Mouse (Mus musculus): ENCODE data around the gene Mgat4b.

Gene Mgat4b

DNA sequence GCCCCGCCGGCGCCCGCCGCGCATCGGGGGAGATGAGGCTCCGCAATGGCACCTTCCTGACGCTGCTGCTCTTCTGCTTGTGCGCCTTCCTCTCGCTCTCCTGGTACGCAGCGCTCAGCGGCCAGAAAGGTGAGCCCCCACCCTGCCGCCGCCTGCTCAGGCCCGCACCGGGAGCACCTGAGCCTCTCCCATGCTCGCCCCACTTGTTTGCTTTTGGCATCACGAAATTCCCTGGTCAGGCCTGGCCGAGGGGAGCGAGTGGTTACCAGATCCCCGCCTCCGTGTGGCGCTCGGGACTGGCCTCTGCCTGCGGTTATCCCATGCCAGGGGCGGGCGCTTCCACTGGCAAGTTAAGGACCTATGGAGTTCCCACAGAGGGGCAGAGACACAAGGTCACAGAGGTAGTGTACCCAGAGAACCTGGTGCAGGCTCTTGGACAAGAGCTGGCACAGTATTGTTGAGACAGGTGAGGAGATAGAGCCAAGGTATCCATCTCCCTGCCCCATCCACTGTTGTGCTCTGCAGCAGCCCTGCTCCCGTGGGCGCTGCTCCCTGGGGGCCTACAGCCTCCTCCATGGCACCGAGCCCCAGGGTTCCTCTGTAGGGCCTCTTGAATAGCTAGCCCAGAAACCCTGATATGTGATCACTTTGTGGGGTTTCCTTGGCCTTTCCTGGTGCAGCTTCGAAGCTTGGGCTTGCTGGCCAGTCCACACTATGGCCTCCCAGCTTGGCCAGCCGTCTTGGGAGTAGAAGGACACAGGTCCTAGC lies 15.1 kb downstream of the Mgat4b start:
- DNase-seq (ENCODE audit: low spot score in 2 of 2) = no peak

DNA sequence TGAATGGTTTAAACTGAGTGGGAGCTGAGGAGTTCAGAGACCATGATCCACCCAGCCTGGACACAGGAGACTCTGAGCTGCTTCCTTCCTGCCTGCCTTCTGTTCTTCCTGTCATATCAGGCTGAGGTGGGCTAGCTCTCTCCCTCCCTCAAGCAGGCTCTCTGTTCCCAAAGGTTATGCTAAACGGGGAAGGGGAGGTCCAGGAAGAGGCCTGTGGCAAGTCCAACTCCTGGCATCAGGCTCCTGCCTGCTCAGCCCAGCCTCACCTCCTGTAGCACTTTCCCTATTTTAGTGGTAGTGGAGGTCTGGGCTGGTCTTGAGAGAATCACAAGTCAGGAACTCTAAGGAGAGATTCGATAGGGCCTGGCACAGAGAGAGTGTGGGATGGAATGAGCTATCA lies 15.7 kb downstream of the Mgat4b start:
- DNase-seq (ENCODE audit: low spot score in 2 of 2) = no peak

- DNase-seq (ENCODE audit: low spot score in 2 of 2) = no peak
These were observed 16.5 kb downstream of the Mgat4b start for GRCm38 (mm10) chr11:50227226-50227625.

DNA sequence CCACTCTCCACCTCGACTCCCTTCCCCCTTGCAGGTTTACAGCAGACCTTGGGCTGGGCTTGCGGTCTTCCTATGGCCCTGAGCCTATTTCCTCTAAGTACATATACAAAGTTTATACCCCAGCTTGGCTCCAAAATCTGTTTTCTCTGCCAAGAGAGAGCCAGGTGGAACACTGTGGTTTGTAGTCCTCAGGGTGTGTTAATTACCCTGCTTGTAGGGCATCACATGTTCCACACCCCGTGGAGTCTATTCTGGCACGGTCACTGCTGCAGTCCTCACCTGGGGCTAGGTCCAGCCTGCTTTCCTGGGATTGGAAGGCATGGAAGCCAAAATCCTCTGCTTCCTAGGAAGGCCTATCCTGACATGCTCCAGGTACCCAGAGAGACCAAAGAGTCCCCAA lies 17.0 kb downstream of the Mgat4b start:
- no peak for DNase-seq (ENCODE audit: low spot score in 2 of 2)

GRCm38 (mm10) chr11:50228772-50229171 lies 18.1 kb downstream of the Mgat4b start:
- DNase-seq (ENCODE audit: low spot score in 2 of 2) = no peak

DNA sequence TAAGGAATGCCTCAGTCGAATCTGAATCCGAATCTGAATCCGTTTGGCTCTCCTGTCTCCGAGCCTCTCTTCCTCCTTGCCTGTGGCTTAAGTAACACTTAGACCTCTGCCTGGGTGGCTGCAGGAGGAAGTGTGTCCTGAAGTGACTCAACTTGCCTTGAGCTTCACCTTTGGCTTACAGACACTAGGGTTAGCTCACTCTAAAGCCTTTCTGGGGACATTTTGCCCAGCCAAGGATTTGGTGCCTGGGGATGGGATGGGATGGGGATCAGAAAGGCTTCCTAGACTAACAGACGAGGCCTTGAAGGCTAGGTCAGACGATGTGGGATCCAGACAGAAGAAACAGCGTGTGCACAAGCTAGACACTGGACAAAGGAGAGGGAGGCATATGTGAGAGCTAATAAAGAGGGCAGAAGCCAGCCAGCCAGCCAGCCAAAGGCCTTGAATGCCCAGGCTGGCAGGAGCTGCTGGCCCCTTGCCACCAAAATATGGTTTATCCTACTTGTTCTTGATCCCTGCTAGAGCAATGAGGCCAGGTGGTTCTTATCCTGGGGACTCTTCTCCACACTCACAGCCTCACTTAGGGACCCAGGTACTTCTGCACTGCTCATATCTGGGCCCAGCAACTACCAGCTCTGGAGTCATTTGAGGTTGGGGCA lies 18.7 kb downstream of the Mgat4b start:
- no peak for DNase-seq (ENCODE audit: low spot score in 2 of 2)

DNA sequence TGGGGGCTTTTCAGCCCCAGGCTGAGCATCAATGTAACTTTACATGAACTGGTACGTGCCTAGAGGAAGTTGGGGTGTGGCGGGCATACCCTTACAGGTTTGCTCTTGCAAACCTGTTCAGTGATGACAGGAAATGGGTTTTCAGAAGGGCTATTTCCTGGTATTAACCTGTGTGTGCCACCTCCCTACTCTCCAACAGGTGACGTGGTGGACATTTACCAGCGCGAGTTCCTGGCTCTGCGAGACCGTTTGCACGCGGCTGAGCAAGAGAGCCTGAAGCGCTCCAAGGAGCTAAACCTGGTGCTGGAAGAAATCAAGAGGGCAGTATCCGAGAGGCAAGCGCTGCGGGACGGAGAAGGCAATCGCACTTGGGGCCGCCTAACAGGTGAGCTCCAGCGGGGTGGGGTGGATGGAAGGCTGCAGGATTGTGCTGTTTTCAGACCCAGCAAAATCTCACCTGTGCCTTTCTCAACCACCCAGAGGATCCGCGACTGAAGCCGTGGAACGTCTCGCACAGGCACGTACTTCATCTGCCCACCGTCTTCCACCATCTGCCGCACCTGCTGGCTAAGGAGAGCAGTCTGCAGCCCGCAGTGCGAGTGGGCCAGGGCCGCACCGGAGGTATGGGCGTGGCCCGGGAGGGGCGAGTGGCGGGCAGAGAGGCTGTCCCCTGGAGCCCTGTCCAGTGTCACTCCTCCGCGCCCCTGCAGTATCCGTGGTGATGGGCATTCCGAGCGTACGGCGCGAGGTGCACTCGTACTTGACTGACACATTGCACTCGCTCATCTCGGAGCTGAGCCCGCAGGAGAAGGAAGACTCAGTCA lies 20.0 kb downstream of the Mgat4b start:
- DNase-seq (ENCODE audit: low spot score in 2 of 2) = no peak

DNA sequence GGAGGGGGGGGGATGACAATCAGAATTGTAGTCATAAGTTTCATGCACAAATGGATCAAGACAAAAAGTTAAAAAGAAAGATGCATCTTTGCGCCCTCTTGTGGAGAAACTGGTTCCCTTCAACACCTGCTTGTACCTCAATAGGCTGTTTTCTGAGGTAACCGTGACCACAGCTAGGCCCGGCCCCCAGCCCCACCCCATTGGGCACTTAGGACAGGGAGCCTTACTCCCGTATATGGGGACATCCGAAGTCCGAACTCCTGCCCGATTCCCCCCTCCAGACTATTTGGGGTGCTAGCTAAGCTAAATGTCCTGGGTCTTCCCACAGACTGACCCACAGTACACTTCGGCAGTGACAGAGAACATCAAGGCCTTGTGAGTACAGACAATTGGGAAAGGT lies 20.7 kb downstream of the Mgat4b start:
- DNase-seq (ENCODE audit: low spot score in 2 of 2) = peak in 1 of 2 experiments; percentile 56

DNA sequence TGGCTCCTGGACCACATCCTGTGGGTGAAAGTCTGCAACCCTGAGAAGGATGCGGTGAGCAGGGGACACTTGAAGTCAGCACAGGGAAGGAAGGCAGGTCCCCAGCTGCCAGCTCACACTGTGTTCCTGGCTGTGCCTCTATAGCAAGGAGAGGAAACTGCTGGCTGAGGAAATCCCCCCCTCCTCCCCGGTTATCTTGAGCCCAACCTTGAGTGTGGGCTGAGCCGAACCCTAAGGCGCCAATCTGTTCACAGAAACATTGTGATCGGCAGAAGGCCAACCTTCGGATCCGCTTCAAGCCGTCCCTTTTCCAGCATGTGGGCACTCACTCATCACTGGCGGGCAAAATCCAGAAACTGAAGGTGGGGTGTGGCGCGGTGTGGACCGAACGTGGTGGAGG lies 22.3 kb downstream of the Mgat4b start:
- DNase-seq (ENCODE audit: low spot score in 2 of 2) = no peak

GRCm38 (mm10) chr11:50233993-50234392 lies 23.3 kb downstream of the Mgat4b start:
- no peak for DNase-seq (ENCODE audit: low spot score in 2 of 2)

- DNase-seq (ENCODE audit: low spot score in 2 of 2) = no peak
These were observed 23.9 kb downstream of the Mgat4b start for GRCm38 (mm10) chr11:50234606-50235005.

- peak; percentile 78 to 79 for DNase-seq (ENCODE audit: low spot score in 2 of 2)
These were observed 25.8 kb downstream of the Mgat4b start for GRCm38 (mm10) chr11:50236540-50236936.

GRCm38 (mm10) chr11:50236937-50237835 lies 26.5 kb downstream of the Mgat4b start:
- no peak for DNase-seq (ENCODE audit: low spot score in 2 of 2)

DNA sequence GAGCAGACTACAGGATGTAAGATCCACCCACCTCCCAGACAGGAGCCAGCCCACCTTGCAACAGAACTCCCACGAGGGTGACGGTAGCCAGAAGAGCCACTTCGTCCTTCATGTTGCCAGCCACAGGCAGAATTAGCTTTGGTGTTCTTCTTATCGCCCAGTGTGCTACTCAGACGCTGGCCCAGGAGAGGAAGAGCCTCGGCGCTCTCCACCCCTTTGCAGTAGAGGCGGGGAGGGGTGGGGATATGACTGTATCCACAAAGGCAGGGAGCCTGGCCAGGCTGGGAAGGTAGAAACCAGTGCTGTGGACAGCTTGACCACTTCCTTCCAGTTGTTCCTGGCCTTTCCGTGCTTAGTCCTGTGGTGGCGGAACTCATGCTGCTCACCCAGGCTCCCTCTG lies 27.6 kb downstream of the Mgat4b start, which contains the start of gene Ltc4s:
Ltc4s (minus strand) TSS at position 293 of the 400 bp plus-strand sequence.
- no peak for DNase-seq (ENCODE audit: low spot score in 2 of 2)

DNA sequence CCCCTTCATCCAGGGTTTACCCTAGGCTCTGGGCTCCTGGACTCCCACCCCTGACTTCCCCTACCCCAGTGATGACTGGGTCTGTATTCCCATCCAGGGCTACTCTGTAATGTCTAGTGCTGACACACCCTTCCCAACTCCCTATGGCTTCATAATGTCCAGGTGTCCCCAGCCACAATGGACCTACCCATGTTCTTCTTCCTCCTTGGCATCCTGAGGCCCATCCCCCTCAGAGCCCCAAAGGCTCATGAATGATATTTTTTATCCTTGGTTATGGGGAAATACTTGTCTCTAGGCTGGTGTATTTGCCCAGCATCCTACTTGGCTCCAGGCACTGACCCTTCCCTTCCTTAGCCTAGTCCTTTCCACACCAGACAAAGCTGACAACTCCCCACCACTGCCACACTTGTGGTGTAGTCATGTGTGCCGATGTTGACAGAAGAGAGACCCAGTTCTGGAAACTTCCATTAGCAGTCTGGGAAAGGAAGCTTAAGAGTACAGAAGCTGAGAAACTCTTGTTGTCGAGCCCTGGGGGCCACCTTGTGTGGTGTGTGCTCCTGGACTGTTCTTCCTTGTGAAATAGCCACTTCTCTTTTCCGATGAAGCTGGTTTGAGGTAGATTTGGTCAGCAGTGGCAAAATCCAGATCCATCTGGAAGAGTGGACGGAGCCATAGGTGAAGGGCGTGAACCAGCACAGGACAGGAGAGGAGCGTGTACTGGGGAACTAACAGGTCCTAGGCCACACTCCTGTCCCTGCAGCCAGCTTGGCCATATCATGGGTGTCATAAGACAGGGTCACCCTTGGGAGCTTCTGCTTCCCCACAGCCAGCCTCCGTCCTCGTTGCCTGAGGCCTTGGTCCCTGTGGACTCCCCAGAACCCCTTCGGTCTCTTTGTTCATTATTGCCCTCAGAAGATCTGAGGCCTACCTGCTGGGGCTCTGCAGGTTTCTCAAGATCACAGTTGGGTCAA lies 28.4 kb downstream of the Mgat4b start:
- DNase-seq (ENCODE audit: low spot score in 2 of 2) = no peak

DNA sequence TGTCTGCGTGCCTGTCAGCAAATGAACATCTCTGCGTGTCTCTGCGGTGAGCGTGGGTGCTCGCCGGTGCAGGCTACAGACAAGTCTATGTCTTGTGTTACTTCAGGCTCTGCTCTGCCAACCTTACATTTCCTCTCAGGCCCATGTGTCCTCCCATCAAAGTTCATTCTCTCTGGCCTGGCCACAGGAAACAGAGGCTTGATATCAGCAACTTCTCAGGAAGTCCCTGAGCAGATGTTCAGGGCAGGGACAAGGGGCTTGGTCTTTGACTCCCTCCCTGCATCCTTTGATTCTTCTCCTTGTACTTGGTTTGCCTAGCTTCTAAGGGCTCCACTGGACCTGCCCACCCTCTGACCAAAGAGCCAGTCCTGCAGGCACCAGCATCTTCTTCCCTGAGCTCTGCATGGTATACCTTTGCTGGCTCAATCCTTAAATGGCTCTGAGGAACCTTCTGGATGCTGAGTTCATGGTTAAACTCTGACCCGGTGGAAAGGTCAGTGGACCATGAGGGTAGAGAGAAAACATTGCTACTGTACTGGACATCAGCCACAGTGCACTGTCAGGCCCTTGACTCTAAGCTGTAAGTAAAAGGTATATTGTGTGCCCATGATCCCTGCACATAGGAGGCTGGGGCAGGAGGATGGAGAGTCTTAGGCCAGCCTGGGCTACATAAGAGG lies 29.7 kb downstream of the Mgat4b start:
- no peak for DNase-seq (ENCODE audit: low spot score in 2 of 2)

- no peak for DNase-seq (ENCODE audit: low spot score in 2 of 2)
These were observed 33.2 kb downstream of the Mgat4b start for GRCm38 (mm10) chr11:50243926-50244325.

GRCm38 (mm10) chr11:50245269-50245668 lies 34.6 kb downstream of the Mgat4b start:
- DNase-seq (ENCODE audit: low spot score in 2 of 2) = no peak

DNA sequence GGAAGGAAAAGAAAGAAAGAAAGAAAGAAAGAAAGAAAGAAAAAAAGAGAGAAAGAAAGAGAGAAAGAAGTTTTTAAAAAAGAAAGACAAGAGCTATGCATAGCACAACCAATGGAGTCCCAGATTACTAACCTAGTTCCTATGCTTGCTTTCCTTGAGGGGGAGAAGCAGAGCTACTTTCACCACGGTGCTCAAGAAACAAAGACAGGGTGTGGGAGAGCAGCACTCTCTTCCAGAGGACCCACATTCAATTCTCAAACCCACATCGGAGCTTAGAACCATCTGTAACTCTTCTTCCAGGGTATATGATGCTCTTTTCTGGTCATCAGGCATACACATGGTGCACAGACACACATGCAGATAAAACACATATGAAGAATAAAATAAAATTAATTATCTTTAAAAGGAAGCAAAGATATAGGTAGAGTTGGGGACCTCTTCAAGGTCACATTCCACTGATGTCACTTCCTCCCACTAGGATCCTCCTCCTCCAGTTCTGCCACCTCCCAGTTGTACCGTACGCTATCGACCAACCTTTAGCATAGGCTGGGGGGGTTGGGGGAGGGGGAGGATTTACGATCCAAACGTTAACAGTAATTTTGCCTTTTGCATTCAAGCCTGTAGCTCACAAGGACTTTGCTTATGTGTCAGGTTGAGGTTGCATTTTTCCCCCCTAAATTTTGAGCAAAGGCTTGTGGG lies 37.9 kb downstream of the Mgat4b start:
- DNase-seq (ENCODE audit: low spot score in 2 of 2) = no peak

Measured in frontal cortex, postnatal 10 days (tissue).